Mouse (Mus musculus) olfactory bulb, adult 2 months (tissue): Measurements from ENCODE around the gene Galm. TPM values are rescaled to one million over a fixed set of nuclear protein-coding genes. Genes with fewer than 3 reads are reported as not detected.
A peak's percentile ranks its signal among the peaks of the same experiment; 100 is the strongest.
"Not testable (repeated sequence)": the region's sequence is repeated elsewhere in the genome, so short reads cannot be mapped to it uniquely, and the experiment has no call there.

Experiments
- H3K27ac ChIP-seq: fragments of 200-500 bp; 2 replicates; pipeline ENCODE4 v1.5.1; 2012; ENCODE audit warnings: low read depth, low read length; ENCODE audit not compliant: insufficient read depth
- H3K4me1 ChIP-seq: fragments of 200-500 bp; 2 replicates; pipeline ENCODE4 v1.6.1; 2012; ENCODE audit warnings: low read length; ENCODE audit not compliant: control insufficient read depth, insufficient read depth
- H3K4me3 ChIP-seq: fragments of 200-500 bp; 2 replicates; pipeline ENCODE4 v1.5.1; 2012; ENCODE audit warnings: mild to moderate bottlenecking, low read depth, low read length, moderate library complexity; ENCODE audit not compliant: insufficient read depth
- CTCF ChIP-seq: fragments of 200-500 bp; IDR thresholded peaks from 2 replicates; pipeline ENCODE4 v1.5.1; 2012; ENCODE audit warnings: low read depth, mild to moderate bottlenecking, low read length, moderate library complexity; ENCODE audit not compliant: insufficient read depth
- POLR2A ChIP-seq: fragments of 200-500 bp; IDR thresholded peaks from 2 replicates; pipeline ENCODE4 v1.6.1; 2012; ENCODE audit warnings: mild to moderate bottlenecking, low read depth, low read length, moderate library complexity; ENCODE audit not compliant: insufficient read depth
- WGBS: fragments of 180-500 bp; shearing (Covaris S2); methylation state at CpG from one replicate; pipeline ENCODE4 v1.1.7; 2018; 5-methylcytosine and 5-hydroxymethylcytosine counted together
- polyA plus RNA-seq: library from polyadenylated mRNA; stranded (reverse); fragments of >200 nt; gene quantifications from 2 replicates; pipeline ENCODE4 v1.2.4, GENCODE M21; 2012; ENCODE audit warnings: low replicate concordance; ENCODE audit not compliant: missing spikeins, insufficient read depth, insufficient read length

Galm gene
- polyA plus RNA-seq, 1 experiment, result not detected

DNA sequence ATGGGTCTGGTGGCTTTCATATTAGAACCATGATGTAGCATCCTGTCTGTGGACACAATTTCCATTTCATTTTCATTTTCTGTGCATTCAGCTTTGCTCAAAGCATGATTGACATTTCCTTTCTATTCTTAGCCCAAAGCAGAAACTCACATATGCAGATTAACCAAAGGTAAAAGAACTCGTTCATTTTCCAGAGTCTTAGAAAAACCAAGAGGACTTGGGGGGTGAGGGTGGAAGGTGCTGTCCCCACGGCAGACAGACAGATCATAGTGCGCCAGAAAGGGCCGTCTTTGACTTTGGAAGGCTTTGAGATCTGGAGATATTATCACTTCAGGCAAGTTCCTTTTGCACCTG lies 48.1 kb downstream of the Galm start:
- 81% methylated on average over 4 of the region's 4 CpGs for WGBS
- TF ChIP-seq POLR2A (no peak), CTCF (no peak)
- H3K4me3 ChIP-seq, result no peak overlapping the region
- H3K4me1 ChIP-seq, result peaks cover 6% of the 10 kb centered on the region; the same call in 1 of the 2 replicates
- no peak overlapping the region for H3K27ac ChIP-seq

- peaks cover 6% of the 10 kb centered on the region; the same call in 1 of the 2 replicates for H3K4me1 ChIP-seq
- H3K27ac ChIP-seq, result no peak overlapping the region
- no peak overlapping the region for H3K4me3 ChIP-seq
- 94% methylated on average over 3 of the region's 3 CpGs for WGBS
- TF ChIP-seq POLR2A (no peak), CTCF (no peak)
Measured at GRCm38 (mm10) chr17:80175966-80176365, 48.7 kb downstream of the Galm start.

- H3K4me1 ChIP-seq, H3K27ac ChIP-seq, H3K4me3 ChIP-seq: not testable (repeated sequence)
- WGBS, result 96% methylated on average over 3 of the region's 3 CpGs
Measured at GRCm38 (mm10) chr17:80178846-80179245, 51.6 kb downstream of the Galm start.

DNA sequence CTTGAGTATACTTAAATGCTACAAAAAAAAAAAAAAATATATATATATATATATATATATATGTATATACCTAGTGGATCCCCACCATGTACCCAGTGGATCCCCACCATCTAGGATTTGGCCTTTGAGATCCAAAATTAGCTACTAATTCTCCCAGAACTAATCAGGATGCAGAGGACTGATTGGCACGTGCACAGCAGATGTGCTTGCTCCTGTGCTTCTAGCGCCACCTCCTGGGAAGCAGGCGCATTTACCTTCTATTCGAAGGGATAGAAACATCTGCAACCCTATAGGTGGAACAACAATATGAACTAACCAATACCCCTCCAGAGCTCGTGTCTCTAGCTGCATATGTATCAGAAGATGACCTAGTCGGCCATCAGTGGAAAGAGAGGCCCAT lies 52.7 kb downstream of the Galm start:
- Histone ChIP-seq H3K4me1 (peaks cover 2% of the 10 kb centered on the region; the same call in 1 of the 2 replicates), H3K27ac (no peak overlapping the region), H3K4me3 (no peak overlapping the region)
- WGBS, result under 1% methylated on average over 6 of the region's 6 CpGs
- TF ChIP-seq CTCF, result peak; percentile 68; the same call in 1 of the 2 replicates
- no peak for TF ChIP-seq POLR2A

DNA sequence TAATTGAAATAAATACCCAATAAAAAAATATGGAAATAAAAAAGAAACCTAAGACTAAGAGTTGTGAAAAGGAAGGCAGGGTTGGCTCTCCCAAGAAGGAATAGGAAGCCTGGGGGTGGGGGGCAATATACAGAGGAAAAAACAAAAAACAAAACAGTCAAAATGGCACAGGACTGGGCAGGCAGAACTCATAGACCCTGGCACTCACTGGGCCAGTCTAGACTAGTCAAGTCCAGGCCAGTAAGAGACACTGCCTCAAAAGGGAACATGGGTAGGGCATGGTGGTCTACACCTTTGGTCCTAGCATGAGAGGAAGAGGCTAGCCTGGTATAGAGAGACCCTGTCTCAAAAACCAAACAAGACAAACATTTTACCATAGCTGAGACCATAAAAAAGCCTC lies 53.2 kb downstream of the Galm start:
- no peak overlapping the region for H3K27ac ChIP-seq
- no peak for TF ChIP-seq CTCF
- TF ChIP-seq POLR2A, result no peak
- H3K4me1 ChIP-seq, result peaks cover 5% of the 10 kb centered on the region; the same call in 1 of the 2 replicates
- H3K4me3 ChIP-seq, result no peak overlapping the region

- Histone ChIP-seq H3K27ac (no peak overlapping the region), H3K4me3 (no peak overlapping the region), H3K4me1 (peaks cover 5% of the 10 kb centered on the region; the same call in 1 of the 2 replicates)
- no peak for TF ChIP-seq CTCF
- TF ChIP-seq POLR2A, result no peak
- 89% methylated on average over 10 of the region's 10 CpGs for WGBS
Measured at GRCm38 (mm10) chr17:80183615-80184014, 56.3 kb downstream of the Galm start.

DNA sequence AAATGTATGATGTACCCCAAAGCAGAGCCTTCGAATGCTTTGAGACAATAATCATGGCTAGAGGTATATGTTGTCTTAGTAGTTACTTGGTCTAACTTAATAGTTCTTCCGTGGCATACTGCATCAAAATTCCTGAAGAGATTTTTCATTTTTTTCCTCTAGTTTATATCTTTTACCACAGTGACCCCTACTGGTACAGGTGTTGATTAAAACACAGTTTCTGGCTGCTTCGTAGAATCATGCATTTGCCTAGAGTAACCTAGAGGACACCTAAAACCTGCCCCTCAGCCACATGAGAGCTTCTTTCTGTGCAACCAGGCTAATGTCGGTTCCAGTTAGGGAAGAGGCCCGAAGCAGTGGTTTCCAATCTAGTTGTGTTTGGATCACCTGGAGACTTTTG lies 65.8 kb downstream of the Galm start:
- Histone ChIP-seq H3K4me1 (no peaks in the 10 kb centered on the region), H3K27ac (no peak overlapping the region), H3K4me3 (no peak overlapping the region)
- WGBS, result 63% methylated on average over 5 of the region's 5 CpGs
- no peak for TF ChIP-seq CTCF
- no peak for TF ChIP-seq POLR2A

DNA sequence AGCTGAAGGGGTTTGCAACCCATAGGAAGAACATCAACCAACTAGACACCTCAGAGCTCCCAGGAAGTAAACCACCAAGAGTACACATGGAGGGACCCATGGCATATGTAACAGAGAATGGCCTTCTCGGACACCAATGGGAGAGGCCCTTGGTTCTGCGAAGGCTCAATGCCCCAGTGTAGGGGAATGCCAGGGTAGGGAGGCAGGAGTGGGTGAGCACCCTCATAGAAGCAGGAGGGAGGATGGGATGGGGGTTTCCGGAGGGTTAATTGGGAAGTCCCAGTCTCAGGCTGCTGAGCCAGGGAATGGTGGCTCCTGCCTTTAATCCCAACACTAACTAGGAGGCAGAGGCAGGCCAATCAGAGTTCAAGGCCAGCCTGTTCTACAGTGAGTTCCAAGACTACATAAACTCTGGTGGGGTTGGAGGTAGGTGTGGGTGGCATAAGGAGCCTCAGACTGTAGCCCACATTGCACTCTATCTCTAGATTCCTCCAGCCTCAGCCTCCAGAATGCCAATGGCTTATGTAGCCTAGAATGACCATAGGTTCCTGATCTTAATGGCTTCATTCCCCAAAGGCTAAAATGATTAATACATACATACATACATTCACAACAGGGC lies 72.0 kb downstream of the Galm start:
- Histone ChIP-seq H3K4me1 (no peaks in the 10 kb centered on the region), H3K4me3 (no peak overlapping the region), H3K27ac (no peak overlapping the region)
- 89% methylated on average over 3 of the region's 3 CpGs for WGBS
- TF ChIP-seq CTCF (no peak), POLR2A (no peak)

GRCm38 (mm10) chr17:80205657-80206056 lies 78.4 kb downstream of the Galm start:
- TF ChIP-seq CTCF (no peak), POLR2A (no peak)
- peak overlapping the region; percentile 74; the same call in 1 of the 2 replicates for H3K4me3 ChIP-seq
- no peak overlapping the region for H3K27ac ChIP-seq
- 5% methylated on average over 5 of the region's 5 CpGs for WGBS
- H3K4me1 ChIP-seq, result no peaks in the 10 kb centered on the region

DNA sequence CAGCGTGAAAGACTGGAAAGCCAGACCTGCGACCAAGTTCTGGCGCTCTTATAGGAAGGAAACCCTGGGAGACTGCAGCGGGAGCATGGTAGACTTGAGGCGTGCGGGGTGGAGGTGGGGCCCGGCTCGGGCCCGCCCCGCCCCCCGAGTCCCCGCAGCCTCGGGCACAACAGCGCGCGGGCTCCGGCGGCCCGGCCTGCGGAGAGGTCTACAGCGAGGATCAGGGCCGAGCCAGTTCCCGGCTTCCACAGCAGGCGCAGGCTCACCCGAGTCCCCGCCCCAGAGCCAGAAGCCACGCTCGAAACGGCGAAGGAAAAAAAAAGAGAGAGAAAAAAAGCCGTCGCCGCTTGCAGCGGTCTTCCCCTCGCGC lies 79.0 kb downstream of the Galm start:
- Histone ChIP-seq H3K4me1 (no peaks in the 10 kb centered on the region), H3K4me3 (peak overlapping the region; percentile 74), H3K27ac (peak overlapping the region; percentile 76)
- TF ChIP-seq POLR2A, result no peak
- whole genome bisulfite sequencing, result 0% methylated on average over 35 of the region's 36 CpGs
